Mouse (Mus musculus) ES-E14 (cell line): ENCODE data around the gene 1700074P13Rik. TPM values are rescaled to one million over a fixed set of nuclear protein-coding genes. Genes with fewer than 3 reads are reported as not detected.
A peak's percentile ranks its signal among the peaks of the same experiment; 100 is the strongest.

Experiments used
- DNase-seq: peaks from one replicate; pipeline ENCODE4 v3.0.0-alpha.2; 2013; ENCODE audit warnings: low read depth, low spot score
- H3K27ac ChIP-seq: 2 replicates; pipeline ENCODE4 v1.5.1; 2012; ENCODE audit warnings: low read depth, mild to moderate bottlenecking, low read length, moderate library complexity, mixed read lengths; ENCODE audit not compliant: poor library complexity, insufficient read depth, severe bottlenecking
- H3K36me3 ChIP-seq: 2 replicates; pipeline ENCODE4 v1.6.1; 2012; ENCODE audit warnings: mild to moderate bottlenecking, low read length, moderate library complexity, mixed read lengths; ENCODE audit not compliant: control insufficient read depth, poor library complexity, insufficient read depth, severe bottlenecking
- H3K4me1 ChIP-seq, 2 experiments: fragments of 150-350 bp in 1 of 2; sonication (generic) in 1 of 2; 2 replicates each; pipeline ENCODE4 v1.6.1; 2012; ENCODE audit warnings: low read length in 2 of 2, mild to moderate bottlenecking in 1 of 2, mixed read lengths in 1 of 2; ENCODE audit not compliant: control insufficient read depth in 2 of 2, insufficient read depth in 2 of 2, poor library complexity in 1 of 2
- H3K4me3 ChIP-seq, 2 experiments: fragments of 150-350 bp in 1 of 2; sonication (generic) in 1 of 2; 2 replicates each; pipeline ENCODE4 v1.5.1; 2012; ENCODE audit warnings: low read length in 2 of 2, low read depth in 1 of 2, mild to moderate bottlenecking in 1 of 2, mixed read lengths in 1 of 2; ENCODE audit not compliant: insufficient read depth in 1 of 2, poor library complexity in 1 of 2, severe bottlenecking in 1 of 2
- H3K9ac ChIP-seq: 2 replicates; pipeline ENCODE4 v1.6.1; 2012; ENCODE audit warnings: low read depth, mild to moderate bottlenecking, low read length, mixed read lengths; ENCODE audit not compliant: poor library complexity, insufficient read depth, severe bottlenecking
- H3K9me3 ChIP-seq: fragments of 150-350 bp; sonication (generic); 2 replicates; pipeline ENCODE4 v1.6.1; 2012; ENCODE audit warnings: low read depth, mild to moderate bottlenecking, low read length; ENCODE audit not compliant: control insufficient read depth, insufficient read depth
- CHD2 ChIP-seq: IDR thresholded peaks from 2 replicates; pipeline ENCODE4 v1.6.1; 2014; ENCODE audit warnings: mild to moderate bottlenecking, low read depth, low read length, inconsistent platforms
- HCFC1 ChIP-seq: IDR thresholded peaks from 2 replicates; pipeline ENCODE4 v1.6.1; 2012; ENCODE audit warnings: low read length, inconsistent platforms, borderline replicate concordance; ENCODE audit not compliant: insufficient read depth
- MAFK ChIP-seq: IDR thresholded peaks from 2 replicates; pipeline ENCODE4 v1.6.1; 2014; ENCODE audit warnings: mild to moderate bottlenecking, low read depth, low read length, inconsistent platforms; ENCODE audit not compliant: insufficient read depth
- ZC3H11A ChIP-seq: IDR thresholded peaks from 2 replicates; pipeline ENCODE4 v1.6.1; 2012; ENCODE audit warnings: low read depth, mild to moderate bottlenecking, inconsistent platforms, low read length, borderline replicate concordance
- ZNF384 ChIP-seq: IDR thresholded peaks from 2 replicates; pipeline ENCODE4 v1.6.1; 2012; ENCODE audit warnings: low read depth, low read length, inconsistent platforms
- in situ Hi-C, 2 experiments: fragments of 600-800 bp; cut with MboI; formaldehyde crosslinking; loops; one replicate each; pipeline ENCODE4 v1.15.1; 2025; ENCODE audit warnings: low sequenced_read_pairs in 2 of 2, inconsistent platforms in 1 of 2; ENCODE audit not compliant: unreplicated experiment in 2 of 2
- total RNA-seq: library from RNA; depleted of rRNA; stranded (reverse); fragments of 300-350 nt; gene quantifications from 2 replicates; pipeline ENCODE4 v1.2.3, GENCODE M21; 2012

Gene 1700074P13Rik
- total RNA-seq, 1 experiment = not detected

DNA sequence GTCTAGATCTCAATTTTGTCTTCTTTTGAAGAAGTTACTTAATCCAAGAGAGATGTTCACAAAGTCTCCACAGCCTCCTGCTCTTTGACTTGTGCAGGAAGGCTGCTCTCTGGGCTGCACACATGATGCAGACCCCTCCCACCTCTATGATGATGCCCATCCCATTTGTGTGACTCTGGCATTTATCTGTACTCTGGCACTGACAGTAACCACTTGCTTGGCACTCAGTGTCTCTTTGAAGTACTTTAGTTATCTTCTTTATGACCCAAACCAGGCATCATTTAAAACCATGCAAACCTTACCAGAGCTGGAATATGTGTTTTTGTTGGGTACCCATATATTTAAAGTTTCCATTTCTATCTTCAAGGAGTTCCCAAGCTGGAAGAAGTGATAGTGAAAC lies 40.1 kb downstream of the 1700074P13Rik start, which contains the start of gene Prss58:
Gene Prss58 (minus strand): TSS at position 101 of the 400 bp plus-strand sequence.
- Histone ChIP-seq H3K4me1 (no peaks in the 10 kb centered on the region), H3K9ac (no peak within 1 kb of the TSS), H3K27ac (no peak within 1 kb of the TSS), H3K36me3 (no peaks in the 10 kb centered on the region), H3K9me3 (no peaks in the 10 kb centered on the region), H3K4me3 (no peak within 1 kb of the TSS)
- in situ Hi-C loops = no loop called here
- TF ChIP-seq ZNF384 = no peak
- TF ChIP-seq HCFC1 = no peak
- no peak for TF ChIP-seq ZC3H11A
- TF ChIP-seq MAFK = no peak
- TF ChIP-seq CHD2 = no peak
- DNase-seq = no peak

DNA sequence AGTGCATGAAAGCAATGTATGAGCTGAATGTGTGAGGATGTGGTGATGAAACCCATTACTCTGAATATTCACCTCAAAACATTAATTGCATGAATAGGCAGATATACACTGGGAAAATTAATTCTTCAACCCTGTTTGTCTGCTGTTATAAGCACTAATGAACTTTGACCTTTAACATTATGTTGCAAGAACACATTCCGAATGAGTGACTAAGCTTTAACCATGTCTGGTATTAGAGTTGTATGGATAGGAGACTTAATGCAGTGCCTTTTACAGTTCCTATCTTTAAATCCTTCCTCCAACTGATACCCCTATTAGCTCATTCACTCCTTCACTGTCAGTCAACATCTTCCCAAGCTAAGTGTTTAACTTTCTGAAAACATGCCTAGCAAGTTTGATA lies 45.6 kb downstream of the 1700074P13Rik start:
- DNase-seq = no peak
- TF ChIP-seq MAFK (no peak), HCFC1 (no peak), ZNF384 (no peak), CHD2 (no peak), ZC3H11A (no peak)
- Histone ChIP-seq H3K9ac (no peak overlapping the region), H3K9me3 (no peaks in the 10 kb centered on the region), H3K36me3 (no peaks in the 10 kb centered on the region), H3K27ac (no peak overlapping the region), H3K4me3 (no peak overlapping the region), H3K4me1 (no peaks in the 10 kb centered on the region)
- in situ Hi-C loops = no loop called here

GRCm38 (mm10) chr6:40893577-40893976 lies 46.8 kb downstream of the 1700074P13Rik start:
- in situ Hi-C loops = no loop called here
- H3K4me3 ChIP-seq = no peak overlapping the region
- no peaks in the 10 kb centered on the region for H3K9me3 ChIP-seq
- TF ChIP-seq ZC3H11A = peak; percentile 39; the same call in 1 of the 2 replicates
- TF ChIP-seq ZNF384 = no peak
- H3K36me3 ChIP-seq = no peaks in the 10 kb centered on the region
- no peak overlapping the region for H3K9ac ChIP-seq
- no peaks in the 10 kb centered on the region for H3K4me1 ChIP-seq
- no peak overlapping the region for H3K27ac ChIP-seq
- peak; percentile 39 for DNase-seq

DNA sequence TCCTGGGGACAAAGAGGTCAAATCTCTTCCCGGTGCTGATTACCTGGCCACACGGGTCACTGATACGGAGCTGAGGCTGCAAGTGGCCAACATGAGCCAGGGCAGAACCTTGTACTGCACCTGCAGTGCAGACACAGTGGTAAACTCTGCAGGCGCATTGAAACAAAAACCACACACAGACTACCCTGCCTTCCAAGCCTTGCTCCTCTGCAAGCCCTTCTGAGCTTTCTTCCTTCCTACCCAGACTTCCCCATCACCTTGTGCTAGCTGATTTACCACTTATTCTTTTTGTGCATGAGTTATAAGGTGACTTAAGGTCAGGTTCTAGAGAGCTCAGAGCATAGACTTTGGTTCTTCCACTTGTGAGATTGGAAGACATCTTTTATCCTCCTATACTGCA lies 48.6 kb downstream of the 1700074P13Rik start:
- H3K4me1 ChIP-seq = no peaks in the 10 kb centered on the region
- no peak overlapping the region for H3K27ac ChIP-seq
- no peaks in the 10 kb centered on the region for H3K36me3 ChIP-seq
- TF ChIP-seq HCFC1 (no peak), CHD2 (no peak), ZNF384 (no peak), ZC3H11A (no peak), MAFK (no peak)
- H3K9ac ChIP-seq = no peak overlapping the region
- in situ Hi-C loops = no loop called here
- no peak overlapping the region for H3K4me3 ChIP-seq
- H3K9me3 ChIP-seq = no peaks in the 10 kb centered on the region
- DNase-seq = no peak

GRCm38 (mm10) chr6:40890973-40891372 lies 49.4 kb downstream of the 1700074P13Rik start:
- Histone ChIP-seq H3K4me3 (no peak overlapping the region), H3K4me1 (no peaks in the 10 kb centered on the region), H3K9ac (no peak overlapping the region), H3K36me3 (no peaks in the 10 kb centered on the region), H3K27ac (no peak overlapping the region), H3K9me3 (no peaks in the 10 kb centered on the region)
- in situ Hi-C loops = no loop called here
- TF ChIP-seq MAFK (no peak), HCFC1 (no peak), CHD2 (no peak), ZC3H11A (no peak), ZNF384 (no peak)
- no peak for DNase-seq
